Mouse (Mus musculus): ENCODE results near the gene Hspb11.

The Hspb11 gene

GRCm38 (mm10) chr4:107250494-107250893 lies 2.9 kb upstream of the Hspb11 start:
- peak in 1 of 2 experiments; percentile 30 for DNase-seq (ENCODE audit: low spot score in 2 of 2)

GRCm38 (mm10) chr4:107252522-107252921 lies 871 bp upstream of the Hspb11 start:
- DNase-seq (ENCODE audit: low spot score in 2 of 2): no peak

DNA sequence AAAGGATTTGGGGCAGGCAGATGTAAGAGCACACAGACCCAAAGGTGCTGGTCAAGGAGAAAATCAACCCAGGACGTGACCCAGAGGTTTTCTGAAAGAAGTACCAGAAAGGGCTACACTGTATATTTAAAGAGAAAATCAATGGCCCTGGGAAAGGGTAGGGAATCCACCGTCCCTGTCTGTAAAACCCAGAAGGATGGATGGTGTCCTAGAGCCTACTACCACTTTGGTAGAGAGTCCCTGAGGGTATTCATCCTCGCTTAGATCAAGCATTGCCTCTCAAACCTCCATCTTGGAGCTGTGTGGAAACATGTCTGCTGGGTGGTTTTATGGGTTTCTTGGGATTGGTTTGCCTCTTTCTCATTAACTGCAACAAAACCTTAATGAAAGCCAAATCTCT lies 1.0 kb downstream of the Hspb11 start:
- no peak for DNase-seq (ENCODE audit: low spot score in 2 of 2)

- no peak for DNase-seq (ENCODE audit: low spot score in 2 of 2)
Observed at GRCm38 (mm10) chr4:107260001-107260400, 6.6 kb downstream of the Hspb11 start.

DNA sequence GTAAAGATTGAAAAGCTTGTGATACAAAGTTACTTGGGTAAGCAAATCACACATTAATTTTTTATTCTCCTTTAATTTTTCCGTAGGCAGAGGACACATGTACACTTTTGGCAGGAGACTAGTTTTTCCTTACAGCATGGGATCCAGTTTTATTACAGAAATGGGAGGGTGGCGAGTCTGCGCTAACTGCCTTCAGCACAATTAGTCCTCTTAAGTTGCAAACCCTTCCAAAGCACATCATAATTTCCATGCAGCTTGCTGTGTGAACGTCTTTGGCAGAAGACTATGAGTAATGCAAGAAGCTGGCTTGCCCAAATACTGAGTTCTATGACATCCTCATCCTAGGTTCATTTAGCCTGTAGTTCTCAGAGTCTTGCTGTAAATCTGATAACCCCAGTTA lies 20.3 kb downstream of the Hspb11 start:
- DNase-seq (ENCODE audit: low spot score in 2 of 2): no peak

DNA sequence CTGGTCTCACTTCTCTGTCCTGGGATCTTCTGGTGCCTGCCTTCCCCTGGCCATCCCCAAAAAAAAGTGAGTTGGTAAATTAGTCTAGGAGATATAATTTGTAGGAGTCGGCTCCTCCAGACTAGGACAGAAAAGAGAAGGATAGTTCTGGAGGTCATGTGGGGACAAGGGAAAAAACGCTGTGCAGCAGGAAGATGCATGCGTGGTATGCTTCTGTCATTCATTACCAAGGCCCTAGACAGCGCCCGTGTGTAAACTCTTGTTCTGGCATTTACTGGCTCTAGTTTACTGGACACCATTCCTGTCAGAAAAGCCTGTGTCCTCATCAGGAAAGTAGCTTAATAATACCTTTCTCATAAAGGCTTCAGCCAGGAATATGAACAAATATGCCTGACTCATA lies 21.1 kb downstream of the Hspb11 start:
- DNase-seq (ENCODE audit: low spot score in 2 of 2): no peak

DNA sequence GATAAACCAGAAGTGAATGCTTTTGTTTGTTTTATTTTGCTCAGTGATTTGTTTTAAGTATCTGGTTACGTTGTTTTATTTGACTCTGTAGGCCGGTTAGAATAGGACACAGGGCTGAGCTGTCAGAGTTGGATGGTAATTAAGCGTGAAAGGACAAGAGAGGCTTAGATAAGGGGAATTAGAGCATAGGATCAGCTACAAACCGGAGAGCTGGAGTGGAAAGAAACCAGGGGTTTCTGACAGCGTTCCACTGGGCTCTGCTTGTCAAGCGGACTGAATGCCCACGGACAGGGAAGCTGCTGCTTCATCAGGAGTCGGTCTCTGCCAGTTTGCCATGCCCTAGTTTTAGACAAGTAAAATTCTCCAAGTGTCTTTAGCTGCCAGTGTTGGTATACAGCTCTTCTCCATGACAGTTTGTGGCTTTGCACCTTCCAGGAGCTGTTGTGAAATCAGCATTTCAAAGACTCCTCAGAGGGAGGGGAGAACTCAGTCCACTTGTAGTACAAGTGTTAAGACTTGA lies 24.9 kb downstream of the Hspb11 start:
- no peak for DNase-seq (ENCODE audit: low spot score in 2 of 2)

GRCm38 (mm10) chr4:107280843-107281475 lies 27.6 kb downstream of the Hspb11 start:
- DNase-seq (ENCODE audit: low spot score in 2 of 2): no peak

DNA sequence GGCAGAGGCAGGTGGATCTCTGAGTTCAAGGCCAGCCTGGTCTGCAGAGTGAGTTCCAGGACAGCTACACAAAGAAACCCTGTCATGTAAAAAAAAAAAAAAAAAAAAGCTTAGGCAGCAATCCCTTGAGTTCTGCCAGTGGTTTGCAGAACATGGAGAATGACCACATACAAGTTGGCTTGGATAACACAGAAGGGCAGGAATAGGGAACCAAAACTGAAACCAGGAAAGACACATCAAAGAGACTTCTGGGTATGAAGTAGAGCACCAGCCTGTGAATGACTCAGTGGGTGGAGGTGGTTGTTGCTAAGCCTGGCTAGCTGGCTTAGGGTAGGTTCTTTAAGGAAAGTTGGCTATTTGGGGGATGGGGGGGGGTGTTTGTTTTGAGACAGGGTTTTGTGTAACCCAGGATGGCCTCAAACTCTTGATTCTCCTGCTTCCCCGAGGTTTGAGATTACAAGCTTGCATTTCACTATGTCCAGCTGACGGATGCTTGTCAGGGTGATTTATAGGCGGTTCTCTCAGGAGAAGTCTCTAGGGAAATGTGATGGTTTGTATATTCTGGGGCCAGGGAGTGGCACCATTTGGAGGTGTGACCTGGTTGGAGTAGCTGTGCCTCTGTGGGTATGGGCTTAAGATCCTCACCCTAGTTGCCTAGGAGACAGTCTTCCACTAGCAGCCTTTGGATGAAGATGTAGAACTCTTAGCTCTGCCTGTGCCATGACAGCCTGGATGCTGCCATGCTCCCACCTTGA lies 32.2 kb downstream of the Hspb11 start:
- no peak for DNase-seq (ENCODE audit: low spot score in 2 of 2)

DNA sequence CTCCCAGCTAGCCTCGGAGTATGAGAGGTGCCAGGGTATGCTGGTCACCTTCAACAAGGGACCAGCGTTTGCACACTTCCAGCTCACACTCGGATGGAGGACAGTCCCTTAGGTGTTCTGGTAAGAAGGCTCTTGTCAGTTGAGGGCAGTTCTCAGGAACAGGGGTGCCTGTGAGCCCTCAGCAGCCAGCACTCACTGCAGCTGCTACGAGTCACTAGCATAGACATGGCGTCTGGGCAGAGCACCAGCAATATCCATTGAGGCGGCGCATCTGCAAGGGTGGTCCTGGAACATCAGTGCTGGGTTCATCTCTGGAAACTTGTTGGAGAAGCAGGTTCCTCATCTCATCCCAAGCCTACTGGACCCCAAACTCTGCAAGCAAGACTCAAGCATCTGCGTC lies 33.0 kb downstream of the Hspb11 start:
- no peak for DNase-seq (ENCODE audit: low spot score in 2 of 2)

DNA sequence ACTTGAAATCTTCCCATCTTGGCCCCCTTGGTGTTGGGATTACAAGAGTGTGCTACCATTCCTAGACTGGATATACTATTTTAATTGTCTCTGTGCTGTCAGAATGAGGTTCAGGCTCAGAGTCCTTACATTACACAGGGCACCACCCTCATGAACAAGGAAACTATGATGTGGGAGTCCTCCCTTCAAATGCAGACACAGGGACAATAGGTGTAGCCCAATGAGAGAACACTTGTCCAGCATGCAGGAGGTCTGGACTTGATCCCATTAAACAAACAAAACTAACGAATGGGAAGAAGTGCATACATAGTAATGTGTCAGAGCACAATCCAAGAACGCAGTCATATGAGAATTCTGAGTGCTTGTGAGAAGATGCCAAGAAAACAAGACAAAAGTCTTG lies 34.1 kb downstream of the Hspb11 start:
- no peak for DNase-seq (ENCODE audit: low spot score in 2 of 2)

GRCm38 (mm10) chr4:107291611-107292272 lies 38.3 kb downstream of the Hspb11 start:
- no peak for DNase-seq (ENCODE audit: low spot score in 2 of 2)

DNA sequence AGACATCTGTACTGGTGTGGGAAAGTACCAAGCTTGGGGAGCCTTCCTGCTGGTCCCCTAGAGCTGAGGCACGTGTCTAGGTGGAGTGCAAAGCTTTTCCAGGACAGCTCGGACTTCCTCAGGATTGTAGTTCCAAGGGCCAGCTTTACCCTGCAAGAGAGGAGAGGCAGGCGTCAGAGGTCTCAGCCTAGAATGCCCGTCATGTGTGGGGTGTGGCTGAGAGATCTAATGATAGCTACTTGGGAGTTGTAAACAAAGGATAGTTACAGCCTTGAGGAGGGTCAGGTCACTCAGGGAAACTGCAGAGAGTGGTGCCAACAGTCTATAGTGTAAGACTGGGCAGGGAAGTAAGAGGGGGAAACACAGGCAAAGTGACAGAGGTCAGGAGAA lies 38.9 kb downstream of the Hspb11 start:
- DNase-seq (ENCODE audit: low spot score in 2 of 2): no peak

DNA sequence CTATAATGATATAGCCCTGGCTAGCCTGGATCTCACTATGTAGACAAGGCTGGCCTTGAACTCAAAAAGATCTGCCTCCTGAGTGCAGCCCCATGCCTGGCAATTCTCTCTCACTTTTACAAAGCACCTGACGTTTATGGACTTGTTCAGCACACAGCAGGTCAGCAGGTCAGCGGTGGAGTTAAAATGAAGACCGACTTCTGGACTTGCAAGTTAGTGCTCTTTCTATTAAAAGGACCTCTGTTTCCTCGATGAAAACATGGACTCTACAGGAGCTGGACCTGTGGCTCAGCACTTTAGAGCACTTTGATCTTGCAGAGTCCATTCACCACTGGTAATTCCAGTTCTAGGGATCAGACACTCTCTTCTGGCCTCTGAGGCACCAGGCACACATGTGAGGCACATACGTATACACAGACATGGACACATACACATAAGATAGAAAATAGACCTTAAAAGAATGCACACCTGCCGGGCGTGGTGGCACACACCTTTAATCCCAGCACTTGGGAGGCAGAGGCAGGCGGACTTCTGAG lies 44.7 kb downstream of the Hspb11 start:
- no peak for DNase-seq (ENCODE audit: low spot score in 2 of 2)

DNA sequence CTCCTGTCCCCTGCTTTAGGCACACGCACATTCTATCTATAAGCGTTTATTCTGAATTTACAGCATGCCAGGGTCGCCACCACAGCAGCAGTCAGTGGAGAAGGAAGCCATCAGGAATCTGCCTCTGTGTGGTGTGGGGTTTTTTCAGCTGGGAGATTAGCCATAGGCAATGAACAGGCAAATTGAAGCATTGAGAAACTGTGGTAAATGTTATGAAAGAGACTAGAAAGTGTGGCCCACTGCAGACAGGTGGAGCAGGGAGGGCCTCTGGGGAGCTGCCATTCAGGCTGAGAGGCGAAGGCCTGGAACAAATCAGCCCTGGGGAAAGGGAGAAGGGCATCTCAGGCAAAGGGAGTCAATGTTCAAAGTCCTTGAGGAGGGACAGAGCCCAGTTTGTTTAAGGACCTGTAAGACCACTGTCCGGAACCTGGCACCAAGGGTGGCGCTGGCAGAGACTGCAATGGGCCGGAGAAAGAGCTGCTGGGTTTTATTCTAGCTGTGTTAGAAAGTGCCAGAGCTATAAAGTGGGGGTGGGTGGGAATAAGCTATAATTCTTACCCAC lies 46.5 kb downstream of the Hspb11 start:
- no peak for DNase-seq (ENCODE audit: low spot score in 2 of 2)

GRCm38 (mm10) chr4:107300371-107300770 lies 47.0 kb downstream of the Hspb11 start:
- DNase-seq (ENCODE audit: low spot score in 2 of 2): no peak

DNA sequence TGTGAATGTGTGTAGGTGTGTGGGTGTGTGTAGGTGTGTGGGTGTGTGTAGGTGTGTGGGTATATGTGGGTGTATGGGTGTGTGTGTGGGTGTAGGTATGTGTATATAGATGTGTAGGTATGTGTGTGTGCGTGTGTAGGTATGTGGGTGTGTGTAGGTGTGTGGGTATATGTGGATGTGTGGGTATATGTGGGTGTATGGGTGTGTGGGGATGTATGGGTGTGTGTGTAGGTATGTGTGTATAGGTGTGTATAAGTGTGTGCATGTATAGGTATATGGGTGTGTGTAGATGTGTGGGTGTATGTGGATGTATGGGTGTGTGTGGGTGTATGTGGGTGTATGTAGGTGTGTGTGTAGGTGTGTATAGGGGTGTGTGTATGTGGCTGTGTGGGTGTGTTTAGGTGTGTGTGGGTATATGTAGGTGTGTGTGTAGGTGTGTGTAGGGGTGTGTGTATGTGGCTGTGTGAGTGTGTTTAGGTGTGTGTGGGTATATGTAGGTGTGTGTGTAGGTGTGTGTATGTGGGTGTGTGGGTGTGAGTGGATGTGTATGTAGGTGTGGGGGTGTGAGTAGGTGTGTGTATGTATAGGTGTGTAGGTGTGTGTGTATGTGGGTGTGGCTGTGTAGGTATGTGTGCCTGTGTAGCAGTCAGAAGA lies 47.6 kb downstream of the Hspb11 start:
- no peak for DNase-seq (ENCODE audit: low spot score in 2 of 2)

DNA sequence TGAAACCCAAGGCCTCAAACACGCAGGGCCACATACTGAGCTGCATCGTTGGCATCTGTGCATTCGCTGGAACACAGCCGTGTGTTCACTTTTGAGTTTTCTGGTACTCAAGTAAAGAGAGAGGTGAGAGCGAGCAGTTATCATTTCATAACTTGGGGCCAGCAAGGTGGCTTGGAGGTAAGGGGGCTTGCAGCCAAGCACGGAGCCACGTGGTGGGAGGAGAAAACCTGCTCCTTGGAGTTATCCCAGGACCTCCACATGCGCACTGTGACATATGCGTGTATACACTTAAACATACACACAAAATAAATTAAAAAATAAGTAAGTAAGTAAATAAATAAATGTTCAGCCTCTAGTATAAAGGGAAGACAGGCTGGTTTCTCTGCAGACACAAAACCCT lies 48.8 kb downstream of the Hspb11 start:
- no peak for DNase-seq (ENCODE audit: low spot score in 2 of 2)

DNA sequence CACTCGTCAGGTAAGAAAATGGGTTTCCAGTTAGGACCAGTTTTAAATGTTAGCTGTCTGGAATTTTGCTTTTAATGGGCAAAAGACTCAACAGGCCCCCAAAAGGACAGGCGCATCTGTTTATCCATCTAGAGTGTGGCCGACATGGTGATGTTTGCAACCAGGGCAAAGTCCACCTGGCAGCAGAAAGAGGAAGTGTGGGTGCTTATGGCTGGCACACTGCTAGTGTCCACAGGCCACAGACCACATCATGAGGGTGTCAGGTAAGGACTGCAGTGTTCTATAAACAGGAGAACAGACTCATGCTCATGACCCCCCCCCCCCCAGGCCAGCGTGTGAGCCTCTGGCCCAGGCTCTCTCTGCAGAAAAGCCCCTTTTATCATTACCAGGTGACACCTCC lies 49.4 kb downstream of the Hspb11 start:
- DNase-seq (ENCODE audit: low spot score in 2 of 2): no peak

DNA sequence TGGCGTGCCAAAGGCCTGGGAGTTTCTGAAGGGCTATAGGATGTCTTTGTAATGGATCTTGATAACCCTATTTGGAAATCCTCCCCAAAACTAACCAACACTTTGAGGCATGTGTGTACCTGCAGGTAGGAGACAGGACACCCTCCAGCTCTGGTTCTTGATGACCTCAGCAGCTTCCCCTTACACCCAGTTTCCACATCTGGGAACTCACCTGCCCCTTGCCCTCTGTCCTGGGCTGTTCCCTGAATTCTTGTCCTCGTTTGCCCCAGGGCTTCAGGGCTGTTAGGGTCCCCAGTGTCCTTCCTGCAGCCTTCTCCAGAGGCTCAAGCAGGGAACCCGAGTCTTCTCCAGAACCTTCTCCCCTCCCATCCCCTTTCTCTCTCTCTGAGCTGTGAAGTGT lies 50.1 kb downstream of the Hspb11 start:
- DNase-seq (ENCODE audit: low spot score in 2 of 2): no peak

DNA sequence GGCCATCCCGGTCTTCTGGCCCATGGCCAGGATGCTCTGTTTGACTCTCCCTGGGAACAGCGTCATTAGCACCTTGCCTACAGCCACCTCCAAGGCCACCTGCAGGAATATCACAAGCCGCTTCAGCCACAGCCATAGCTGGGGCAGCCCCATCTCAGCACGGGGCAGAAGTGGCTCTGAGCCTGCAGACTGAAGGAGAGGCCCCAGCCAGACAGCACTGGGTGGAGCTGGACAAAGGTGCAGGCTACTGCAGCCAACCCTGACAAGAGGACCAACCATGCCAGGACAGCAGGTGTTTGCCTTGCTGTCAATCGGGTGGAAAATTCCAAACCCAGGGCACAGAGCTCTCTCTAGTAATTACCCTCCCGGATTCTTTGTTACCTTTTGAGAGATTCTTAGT lies 53.6 kb downstream of the Hspb11 start, which contains the start of gene Dio1:
Gene Dio1, minus strand, starts transcription at position 204 of the 400 bp plus-strand sequence.
- DNase-seq (ENCODE audit: low spot score in 2 of 2): no peak
